Mouse (Mus musculus): ENCODE data around the gene Pdia2. TPM values are rescaled to one million over a fixed set of nuclear protein-coding genes. Genes with fewer than 3 reads are reported as not detected.
"Not testable (repeated sequence)": the region's sequence is repeated elsewhere in the genome, so short reads cannot be mapped to it uniquely, and the experiment has no call there.

The Pdia2 gene
- polyA plus RNA-seq, 1 experiment from 2014 or later = 0.55 TPM

DNA sequence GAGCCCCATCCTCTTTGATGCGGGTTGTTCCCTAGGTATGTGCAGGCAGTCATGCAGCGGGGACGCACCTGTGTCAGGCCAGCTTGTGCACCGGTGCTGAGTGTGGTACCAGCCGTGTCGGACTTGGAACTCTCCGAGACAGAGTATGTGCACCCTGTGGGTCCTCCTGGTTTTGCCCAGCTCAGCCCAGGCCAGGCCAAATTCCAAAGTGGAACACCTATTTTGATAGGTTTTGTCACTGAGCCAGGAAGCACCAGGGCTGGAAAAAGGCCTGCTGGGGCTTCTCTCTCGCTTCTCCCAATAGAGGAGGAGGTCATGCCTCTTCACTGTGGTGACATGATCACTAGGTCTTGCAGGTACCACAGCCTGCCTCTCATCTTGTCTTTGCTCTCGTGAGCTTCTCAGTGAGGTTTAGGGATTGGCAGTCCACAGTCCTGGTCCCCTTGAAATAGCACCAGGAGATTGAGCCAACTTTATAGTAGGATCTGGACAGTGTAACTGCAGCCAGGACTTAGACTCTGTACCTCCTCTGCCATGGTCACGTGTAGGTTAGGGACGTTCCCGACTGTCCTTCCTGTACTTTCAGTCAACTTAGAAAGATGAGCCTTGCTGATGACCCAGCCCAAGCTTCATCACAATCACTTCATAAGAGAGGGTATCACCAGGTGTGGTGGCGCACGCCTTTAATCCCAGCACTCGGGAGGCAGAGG lies 6.3 kb downstream of the Pdia2 start:
- ATAC-seq (replicated peaks; ENCODE audit: low FRiP score) = no peak
- Histone ChIP-seq H3K4me2 (no peak overlapping the region), H3K9me3 (replicated peaks) (no peaks in the 10 kb centered on the region), H3K27me3 (no peaks in the 10 kb centered on the region), H3K4me1 (no peaks in the 10 kb centered on the region), H3K4me3 (replicated peaks) (no peak overlapping the region), H3K36me3 (peaks cover 99% of the 10 kb centered on the region), H3K9ac (no peak overlapping the region), H3K27ac (no peak overlapping the region)
- WGBS = 96% methylated on average over 15 of the region's 15 CpGs

DNA sequence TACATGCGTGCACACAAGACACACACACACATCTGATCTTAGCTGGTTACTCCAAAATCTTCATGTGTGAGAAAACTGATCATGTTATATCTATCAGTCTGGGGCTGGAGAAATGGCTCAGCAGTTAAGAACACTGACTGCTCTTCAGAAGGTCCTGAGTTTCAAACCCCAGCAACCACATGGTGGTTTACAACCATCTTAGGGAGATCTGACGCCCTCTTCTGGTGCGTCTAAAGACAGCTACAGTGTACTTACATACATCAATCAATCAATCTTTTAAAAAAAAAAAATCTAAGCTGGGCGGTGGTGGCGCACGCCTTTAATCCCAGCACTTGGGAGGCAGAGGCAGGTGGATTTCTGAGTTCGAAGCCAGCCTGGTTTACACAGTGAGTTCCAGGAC lies 7.4 kb downstream of the Pdia2 start:
- not testable (repeated sequence) for H3K4me1 ChIP-seq; H3K4me2 ChIP-seq; ATAC-seq (replicated peaks; ENCODE audit: low FRiP score); H3K4me3 ChIP-seq (replicated peaks); H3K9ac ChIP-seq; H3K27me3 ChIP-seq; H3K27ac ChIP-seq; H3K9me3 ChIP-seq (replicated peaks)
- WGBS = 90% methylated on average over 7 of the region's 7 CpGs
- H3K36me3 ChIP-seq = peaks cover 99% of the 10 kb centered on the region

GRCm38 (mm10) chr17:26188091-26188805 lies 10.6 kb downstream of the Pdia2 start:
- Histone ChIP-seq H3K4me2 (no peak overlapping the region), H3K27ac (no peak overlapping the region), H3K27me3 (no peaks in the 10 kb centered on the region), H3K4me1 (no peaks in the 10 kb centered on the region), H3K4me3 (replicated peaks) (no peak overlapping the region), H3K9ac (no peak overlapping the region), H3K9me3 (replicated peaks) (no peaks in the 10 kb centered on the region), H3K36me3 (peaks cover 97% of the 10 kb centered on the region)
- WGBS = 95% methylated on average over 11 of the region's 11 CpGs
- ATAC-seq (replicated peaks; ENCODE audit: low FRiP score) = no peak

GRCm38 (mm10) chr17:26187592-26187991 lies 11.3 kb downstream of the Pdia2 start:
- peaks cover 98% of the 10 kb centered on the region for H3K36me3 ChIP-seq
- no peaks in the 10 kb centered on the region for H3K4me1 ChIP-seq
- H3K27me3 ChIP-seq = no peaks in the 10 kb centered on the region
- no peak overlapping the region for H3K27ac ChIP-seq
- 95% methylated on average over 5 of the region's 5 CpGs for WGBS
- H3K4me2 ChIP-seq = no peak overlapping the region
- no peak overlapping the region for H3K4me3 ChIP-seq (replicated peaks)
- H3K9me3 ChIP-seq (replicated peaks) = no peaks in the 10 kb centered on the region
- no peak overlapping the region for H3K9ac ChIP-seq
- no peak for ATAC-seq (replicated peaks; ENCODE audit: low FRiP score)

GRCm38 (mm10) chr17:26181179-26181578 lies 17.7 kb downstream of the Pdia2 start:
- Histone ChIP-seq H3K4me3 (replicated peaks) (no peak overlapping the region), H3K4me1 (no peaks in the 10 kb centered on the region)
- WGBS = 94% methylated on average over 3 of the region's 3 CpGs

DNA sequence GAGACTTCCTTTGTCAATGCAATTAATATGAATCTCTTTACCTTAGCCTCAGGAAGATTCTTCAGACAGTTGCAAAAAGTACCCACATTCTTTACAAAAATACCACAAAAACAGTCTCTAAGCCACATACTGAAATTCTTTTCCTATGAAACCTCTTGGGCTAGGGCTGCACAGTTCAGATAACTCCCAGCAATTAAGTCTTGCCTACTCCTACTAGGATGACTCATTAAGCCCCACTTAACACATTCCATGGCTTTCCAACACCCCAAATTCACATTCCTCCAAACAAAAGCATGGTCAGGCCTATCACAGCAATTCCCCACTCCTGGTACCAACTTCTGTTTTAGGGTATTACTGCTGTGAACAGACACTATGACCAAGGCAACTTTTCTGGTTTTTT lies 20.3 kb downstream of the Pdia2 start:
- Histone ChIP-seq H3K27me3 (no peaks in the 10 kb centered on the region), H3K4me3 (replicated peaks) (no peak overlapping the region), H3K36me3 (peaks cover 81% of the 10 kb centered on the region), H3K27ac (no peak overlapping the region), H3K9me3 (replicated peaks) (no peaks in the 10 kb centered on the region), H3K4me2 (no peak overlapping the region), H3K4me1 (no peaks in the 10 kb centered on the region), H3K9ac (no peak overlapping the region)
- ATAC-seq (replicated peaks; ENCODE audit: low FRiP score) = no peak

More at GRCm38 (mm10) chr17:26181179-26181578, 17.7 kb downstream of the Pdia2 start:
- Histone ChIP-seq H3K9me3 (replicated peaks) (no peaks in the 10 kb centered on the region), H3K27me3 (no peaks in the 10 kb centered on the region), H3K9ac (no peak overlapping the region), H3K27ac (no peak overlapping the region), H3K4me2 (no peak overlapping the region), H3K36me3 (peaks cover 80% of the 10 kb centered on the region)
- no peak for ATAC-seq (replicated peaks; ENCODE audit: low FRiP score)

DNA sequence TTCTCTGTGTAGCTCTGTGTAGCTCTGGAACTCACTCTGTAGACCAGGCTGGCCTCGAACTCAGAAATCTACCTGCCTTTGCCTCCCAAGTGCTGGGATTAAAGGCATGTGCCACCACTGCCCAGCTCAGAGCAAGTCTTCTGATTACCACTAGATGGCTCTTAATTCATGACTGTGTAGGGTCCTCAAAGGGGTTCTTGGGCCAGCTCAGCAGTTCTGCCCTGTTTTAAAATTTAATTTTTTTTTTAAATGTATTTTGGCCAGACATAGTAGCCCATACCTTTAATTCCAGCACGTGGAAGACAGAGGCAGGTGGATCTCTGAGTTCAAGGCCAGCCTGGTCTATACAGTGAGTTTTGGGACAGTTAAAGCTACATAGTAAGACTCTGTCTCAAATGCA lies 23.6 kb downstream of the Pdia2 start:
- H3K9me3 ChIP-seq (replicated peaks); H3K4me2 ChIP-seq; H3K4me1 ChIP-seq; ATAC-seq (replicated peaks; ENCODE audit: low FRiP score); H3K27ac ChIP-seq; H3K27me3 ChIP-seq; H3K4me3 ChIP-seq (replicated peaks); H3K9ac ChIP-seq: not testable (repeated sequence)
- peaks cover 56% of the 10 kb centered on the region for H3K36me3 ChIP-seq
- 93% methylated on average over 2 of the region's 2 CpGs for WGBS

- H3K36me3 ChIP-seq = no peaks in the 10 kb centered on the region
- peaks cover 3% of the 10 kb centered on the region; the same call in 1 of the 2 replicates for H3K4me1 ChIP-seq
- no peak overlapping the region for H3K4me2 ChIP-seq
- no peaks in the 10 kb centered on the region for H3K9me3 ChIP-seq (replicated peaks)
- H3K4me3 ChIP-seq (replicated peaks) = no peak overlapping the region
- no peak for ATAC-seq (replicated peaks; ENCODE audit: low FRiP score)
- WGBS = 85% methylated on average over 2 of the region's 2 CpGs
- H3K27me3 ChIP-seq = no peaks in the 10 kb centered on the region
- H3K9ac ChIP-seq = no peak overlapping the region
- H3K27ac ChIP-seq = no peak overlapping the region
These were observed 30.8 kb downstream of the Pdia2 start for GRCm38 (mm10) chr17:26168039-26168438.

DNA sequence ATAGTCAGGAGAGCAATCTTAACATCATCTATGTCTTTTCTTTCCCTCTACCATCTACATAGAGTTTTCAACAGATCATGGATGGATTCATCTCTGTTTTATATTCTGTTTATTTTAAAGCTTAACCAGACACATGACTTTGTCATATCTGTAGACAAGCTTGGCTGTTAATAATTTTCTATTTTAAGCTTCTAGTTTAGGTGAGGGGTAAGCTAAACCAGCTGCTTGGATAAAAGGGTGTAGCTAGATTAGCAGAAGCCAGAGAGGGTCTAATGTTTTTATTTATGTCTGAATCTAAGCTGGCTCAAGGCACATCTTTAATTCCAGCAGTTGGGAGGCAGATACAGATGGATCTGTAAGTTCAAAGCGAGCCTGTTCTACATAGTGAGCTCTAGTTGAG lies 36.2 kb downstream of the Pdia2 start:
- H3K4me3 ChIP-seq (replicated peaks) = no peak overlapping the region
- 88% methylated on average over 1 of the region's 1 CpGs for WGBS

DNA sequence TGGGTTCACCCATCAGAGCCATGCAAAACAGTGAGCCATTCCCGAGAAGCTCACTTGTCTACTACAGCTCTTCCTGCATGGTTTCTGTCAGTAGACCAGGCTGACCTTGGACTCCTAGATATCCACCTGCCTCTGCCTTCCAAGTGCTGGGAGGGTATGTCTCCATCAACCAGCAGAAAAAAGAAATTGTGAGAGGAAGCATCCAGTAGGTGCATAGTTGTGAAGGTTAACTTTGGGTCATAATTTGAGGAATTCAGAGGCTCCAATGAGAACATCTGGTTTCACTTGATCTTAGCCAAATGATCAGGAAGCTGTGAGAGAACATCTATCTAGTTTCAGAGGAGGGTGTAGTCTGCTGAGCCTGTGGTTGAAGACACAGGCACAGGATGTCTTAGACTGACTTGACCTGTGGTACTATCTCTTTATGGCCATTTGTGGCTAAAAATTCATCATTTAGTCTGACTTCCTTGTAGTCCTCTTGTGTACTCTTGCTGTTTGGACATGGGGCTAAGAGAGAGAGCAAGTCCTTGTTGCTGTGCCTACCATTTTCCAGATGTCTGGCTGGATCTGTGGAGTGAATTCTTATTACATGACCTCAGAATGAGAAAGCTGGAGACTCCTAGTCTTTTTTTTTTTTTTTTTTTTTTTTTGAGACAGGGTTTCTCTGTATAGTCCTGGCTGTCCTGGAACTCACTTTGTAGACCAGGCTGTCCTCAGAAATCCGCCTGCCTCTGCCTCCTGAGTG lies 46.8 kb downstream of the Pdia2 start:
- H3K9ac ChIP-seq = no peak overlapping the region
- no peaks in the 10 kb centered on the region for H3K4me1 ChIP-seq
- H3K4me3 ChIP-seq (replicated peaks) = no peak overlapping the region
- no peak overlapping the region for H3K27ac ChIP-seq
- H3K4me2 ChIP-seq = no peak overlapping the region
- WGBS = 90% methylated on average over 2 of the region's 2 CpGs
- no peak for ATAC-seq (replicated peaks; ENCODE audit: low FRiP score)
- H3K27me3 ChIP-seq = no peaks in the 10 kb centered on the region
- H3K36me3 ChIP-seq = peaks cover 84% of the 10 kb centered on the region
- H3K9me3 ChIP-seq (replicated peaks) = no peaks in the 10 kb centered on the region

More for the DNA sequence above, 36.2 kb downstream of the Pdia2 start:
- no peak overlapping the region for H3K4me2 ChIP-seq
- H3K9me3 ChIP-seq (replicated peaks) = no peaks in the 10 kb centered on the region
- no peak for ATAC-seq (replicated peaks; ENCODE audit: low FRiP score)
- no peak overlapping the region for H3K27ac ChIP-seq
- no peaks in the 10 kb centered on the region for H3K27me3 ChIP-seq
- peaks cover 3% of the 10 kb centered on the region; the same call in 1 of the 2 replicates for H3K4me1 ChIP-seq
- H3K9ac ChIP-seq = no peak overlapping the region
- H3K36me3 ChIP-seq = no peaks in the 10 kb centered on the region

DNA sequence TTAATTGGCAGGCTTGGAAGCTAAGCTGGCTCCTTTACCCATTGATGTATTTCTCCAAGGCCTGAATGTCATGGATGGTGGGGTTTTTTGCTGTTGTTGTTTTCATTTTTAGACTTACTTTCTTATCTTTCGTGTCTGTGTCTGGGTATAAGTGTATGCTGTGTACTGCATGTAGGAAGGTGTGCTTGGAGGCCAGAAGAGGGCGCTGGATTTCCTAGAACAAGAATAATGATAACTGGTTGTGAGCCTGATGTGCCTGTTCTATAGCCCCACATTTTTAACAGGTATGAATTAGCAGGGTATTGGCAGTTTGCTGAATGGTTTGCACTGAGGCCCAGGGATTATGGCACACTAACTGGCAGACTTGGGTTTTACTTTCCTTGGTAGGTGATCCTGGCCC lies 49.8 kb downstream of the Pdia2 start:
- whole genome bisulfite sequencing = 84% methylated on average over 2 of the region's 2 CpGs
- Histone ChIP-seq H3K4me2 (no peak overlapping the region), H3K4me3 (replicated peaks) (no peak overlapping the region), H3K36me3 (peaks cover 92% of the 10 kb centered on the region), H3K4me1 (no peaks in the 10 kb centered on the region), H3K27me3 (no peaks in the 10 kb centered on the region), H3K27ac (no peak overlapping the region), H3K9me3 (replicated peaks) (no peaks in the 10 kb centered on the region), H3K9ac (no peak overlapping the region)
- no peak for ATAC-seq (replicated peaks; ENCODE audit: low FRiP score)
